8 mouse cellular contexts compared by ENCODE assay signal in genomic region chr8:22166080-22166603, GRCm38 (mm10). TPM values are rescaled to one million over a fixed set of nuclear protein-coding genes. Genes with fewer than 3 reads are reported as not detected.
DNase-seq lines count a peak whose midpoint lies in the region; ATAC-seq and TF ChIP-seq lines count a peak whose summit lies in the region.

Gene Nek3, minus strand, starts transcription at chr8:22166435.

- H3K79me2 ChIP-seq in CH12.LX (replicated peaks; ENCODE audit: control insufficient read depth, extremely low read depth, insufficient read depth, poor library complexity, severe bottlenecking), result no peaks in the 10 kb centered on the region

- peak in 1 of 2 experiments; percentile 69; a peak in 2 of 4 replicates for TF ChIP-seq CTCF in CH12.LX (conservative IDR thresholded peaks at IDR 0.05 in 1 of 2, IDR thresholded peaks at IDR 0.05 in 1 of 2; ENCODE audit: low read depth in 2 of 2, low read length in 2 of 2)
- TF ChIP-seq CTCF in liver, postnatal 0 days (IDR thresholded peaks at IDR 0.05; ENCODE audit: low read depth), result peak; percentile 76

- TF ChIP-seq POLR2A in CH12.LX (IDR thresholded peaks at IDR 0.05; ENCODE audit: low read depth, low read length), result peak; percentile 61

- TF ChIP-seq RAD21 in CH12.LX (IDR thresholded peaks at IDR 0.05; ENCODE audit: low read depth, low read length), result peak; percentile 41

- H3K4me1 ChIP-seq in CH12.LX (ENCODE audit: control insufficient read depth in 1 of 2, insufficient read depth in 2 of 2), result peaks cover 2 to 6% of the 10 kb centered on the region in 2 experiments; a peak in 1 of 4 replicates
- 0 out of 2 replicates have a peak, but pooled peaks cover 4% of the 10 kb centered on the region for H3K4me1 ChIP-seq in forebrain, embryonic 12.5 days
- H3K4me1 ChIP-seq in liver, postnatal 0 days (ENCODE audit: insufficient read depth), result peaks cover 7% of the 10 kb centered on the region
- 0 out of 2 replicates have a peak, but pooled peaks cover 3% of the 10 kb centered on the region for H3K4me1 ChIP-seq in neural tube, embryonic 14.5 days (ENCODE audit: control insufficient read depth, insufficient read depth, low read length)

- H3K4me3 ChIP-seq in CH12.LX (replicated peaks in 1 of 3; ENCODE audit: low read depth in 2 of 3, low read length in 2 of 3, poor library complexity in 1 of 3), result peak within 1 kb of the TSS; percentile 43 to 59 (median 48)
- H3K4me3 ChIP-seq in forebrain, embryonic 12.5 days (replicated peaks), result peak within 1 kb of the TSS; percentile 55
- H3K4me3 ChIP-seq in liver, postnatal 0 days (ENCODE audit: low read depth, low read length), result peak within 1 kb of the TSS; percentile 66
- H3K4me3 ChIP-seq in neural tube, embryonic 14.5 days (ENCODE audit: low read depth, low read length), result peak within 1 kb of the TSS; percentile 58

- no peak within 1 kb of the TSS for H3K27ac ChIP-seq in CH12.LX (ENCODE audit: insufficient read depth, low read depth)
- peak within 1 kb of the TSS; percentile 78 for H3K27ac ChIP-seq in forebrain, embryonic 12.5 days
- H3K27ac ChIP-seq in liver, postnatal 0 days (ENCODE audit: low read depth), result peak within 1 kb of the TSS; percentile 52
- H3K27ac ChIP-seq in neural tube, embryonic 14.5 days (ENCODE audit: low read depth, low read length), result peak within 1 kb of the TSS; percentile 84

- no peak for TF ChIP-seq EP300 in CH12.LX (IDR thresholded peaks at IDR 0.05; ENCODE audit: low read length)
- TF ChIP-seq EP300 in liver, postnatal 0 days (IDR thresholded peaks at IDR 0.05; ENCODE audit: low read depth), result 0 out of 2 replicates have a peak, but pooled peaks have one; percentile 13

- intact Hi-C loops in heart, postnatal 10 days (cut with DNase I), result loop anchor here (1.0 to 5.0 kb wide), 2 partner anchors 106 to 174 kb away; partner anchors contain the start of genes Alg11 and Atp7b

- H3K36me3 ChIP-seq in CH12.LX (replicated peaks in 1 of 2; ENCODE audit: control insufficient read depth in 1 of 2, insufficient read depth in 1 of 2, low read length in 1 of 2), result peaks cover 15 to 61% of the 10 kb centered on the region in 2 experiments
- peaks cover 22% of the 10 kb centered on the region for H3K36me3 ChIP-seq in forebrain, embryonic 12.5 days (replicated peaks)
- H3K36me3 ChIP-seq in liver, postnatal 0 days (replicated peaks; ENCODE audit: insufficient read depth, low read length), result peaks cover 13% of the 10 kb centered on the region
- H3K36me3 ChIP-seq in neural tube, embryonic 14.5 days (ENCODE audit: control insufficient read depth, insufficient read depth, low read length), result no peaks in the 10 kb centered on the region

- 0% methylated on average over 41 of the region's 43 CpGs for WGBS in forebrain, embryonic 12.5 days
- WGBS in large intestine, adult 2 months, result under 1% methylated on average over 41 of the region's 43 CpGs
- WGBS in liver, postnatal 0 days (ENCODE audit: insufficient replicate concordance), result under 1% methylated on average over 28 of the region's 43 CpGs
- WGBS in neural tube, embryonic 14.5 days, result under 1% methylated on average over 37 of the region's 43 CpGs

- no peaks in the 10 kb centered on the region for H3K9me3 ChIP-seq in CH12.LX (replicated peaks; ENCODE audit: low read length)
- no peaks in the 10 kb centered on the region for H3K9me3 ChIP-seq in forebrain, embryonic 12.5 days
- no peaks in the 10 kb centered on the region for H3K9me3 ChIP-seq in liver, postnatal 0 days (ENCODE audit: low read length)
- no peaks in the 10 kb centered on the region for H3K9me3 ChIP-seq in neural tube, embryonic 14.5 days (ENCODE audit: control insufficient read depth, low read length)

- peak; percentile 84 for DNase-seq in CH12.LX (ENCODE audit: extremely low read depth)
- peak; percentile 77 for DNase-seq in c-Kit-positive CD71-positive TER-119-negative erythroid progenitor cells, embryonic 14.5 days (ENCODE audit: low read depth)
- DNase-seq in heart, postnatal 10 days, result peak; percentile 86 to 87
- DNase-seq in large intestine, adult 2 months (ENCODE audit: low read depth, low spot score), result peak; percentile 70
- DNase-seq in liver, postnatal 0 days, result peak; percentile 97
- peak; percentile 87 for DNase-seq in testis, postnatal 10 days (ENCODE audit: low spot score)

- peak within 1 kb of the TSS; percentile 59; the same call in 1 of the 2 replicates for H3K4me2 ChIP-seq in CH12.LX (ENCODE audit: insufficient read depth, low read depth, poor library complexity, severe bottlenecking)
- H3K4me2 ChIP-seq in forebrain, embryonic 12.5 days, result peak within 1 kb of the TSS; percentile 50
- H3K4me2 ChIP-seq in liver, postnatal 0 days (ENCODE audit: low read depth, low read length), result peak within 1 kb of the TSS; percentile 78
- H3K4me2 ChIP-seq in neural tube, embryonic 14.5 days (ENCODE audit: low read depth, low read length), result peak within 1 kb of the TSS; percentile 51

- peak; percentile 98 for ATAC-seq in forebrain, embryonic 12.5 days (ENCODE audit: low FRiP score)
- peak; percentile 98 for ATAC-seq in liver, postnatal 0 days
- peak; percentile 99 for ATAC-seq in neural tube, embryonic 14.5 days (ENCODE audit: low read depth)

- H3K27me3 ChIP-seq in CH12.LX (replicated peaks), result no peaks in the 10 kb centered on the region
- H3K27me3 ChIP-seq in forebrain, embryonic 12.5 days, result no peaks in the 10 kb centered on the region
- H3K27me3 ChIP-seq in liver, postnatal 0 days (ENCODE audit: insufficient read depth, low read length), result no peaks in the 10 kb centered on the region
- H3K27me3 ChIP-seq in neural tube, embryonic 14.5 days (ENCODE audit: control insufficient read depth, insufficient read depth, low read length), result no peaks in the 10 kb centered on the region

- H3K9ac ChIP-seq in CH12.LX (ENCODE audit: insufficient read depth, low read depth), result peak within 1 kb of the TSS; percentile 75
- H3K9ac ChIP-seq in forebrain, embryonic 12.5 days, result peak within 1 kb of the TSS; percentile 57
- H3K9ac ChIP-seq in liver, postnatal 0 days (replicated peaks), result peak within 1 kb of the TSS; percentile 61
- H3K9ac ChIP-seq in neural tube, embryonic 14.5 days (replicated peaks; ENCODE audit: low read depth, low read length), result peak within 1 kb of the TSS; percentile 66

- dilution Hi-C loops in CH12.LX (cut with MboI; ENCODE audit: extremely low pct_ligation_motif_present, extremely low pct_unique_long_range_greater_than_20kb, low sequenced_read_pairs), result no loop called here

- in situ Hi-C loops in CH12.LX (cut with MboI; ENCODE audit: low pct_ligation_motif_present, low pct_unique_long_range_greater_than_20kb, low sequenced_read_pairs), result no loop called here

TF ChIP-seq in CH12.LX, 34 proteins besides CTCF, POLR2A, EP300 and RAD21:
- peak; percentile 38 for TF ChIP-seq NELFE (IDR thresholded peaks at IDR 0.05; ENCODE audit: low read depth, low read length)
- peak; percentile 88 for TF ChIP-seq NRF1 (IDR thresholded peaks at IDR 0.05; ENCODE audit: low read depth, low read length)
- no peak for TF ChIP-seq ZNF384 (IDR thresholded peaks at IDR 0.05; ENCODE audit: low read depth, low read length)
- TF ChIP-seq BHLHE40 (IDR thresholded peaks at IDR 0.05; ENCODE audit: low read depth, low read length), result peak; percentile 30; the same call in 1 of the 2 replicates
- no peak for TF ChIP-seq E2F4 (IDR thresholded peaks at IDR 0.05; ENCODE audit: insufficient replicate concordance, low read depth, low read length)
- 0 out of 2 replicates have a peak, but pooled peaks have one; percentile 15 for TF ChIP-seq TCF12 (IDR thresholded peaks at IDR 0.05; ENCODE audit: low read depth, low read length)
- TF ChIP-seq CHD1 (IDR thresholded peaks at IDR 0.05; ENCODE audit: low read depth, low read length), result no peak
- TF ChIP-seq SMC3 (IDR thresholded peaks at IDR 0.05; ENCODE audit: low read depth, low read length), result peak; percentile 35

RNA-seq across cellular contexts. Expression of gene Nek3, which starts in this region (rescaled TPM):
- 4.0 and 4.7 TPM in 2 replicates for total RNA-seq in CH12.LX (2012; rRNA removed)
- total RNA-seq in CH12.LX (2014; rRNA removed), result 4.1 and 4.4 TPM in 2 replicates
- polyA plus RNA-seq in CH12.LX (2012; ENCODE audit: insufficient read length, low read depth), result 3.3 and 3.4 TPM in 2 replicates
- 6.3 and 6.9 TPM in 2 replicates for polyA plus RNA-seq in forebrain, embryonic 12.5 days (2016; fragmentation: Nextera tagmentation; extraction: Ambion mirVana)
- total RNA-seq in heart, postnatal 10 days (2021), result 1 to 10 TPM; 1.9 to 2.1 TPM
- 3.9 and 7.9 TPM in 2 replicates for polyA plus RNA-seq in large intestine, adult 2 months (2012; rRNA removed)
- 0.96 and 1.2 TPM in 2 replicates for polyA plus RNA-seq in liver, postnatal 0 days (2015; fragmentation: Nextera tagmentation; extraction: Ambion mirVana)
- polyA plus RNA-seq in neural tube, embryonic 14.5 days (2014; fragmentation: Nextera tagmentation; extraction: Ambion mirVana), result 9.8 and 11.6 TPM in 2 replicates
